Mouse (Mus musculus) forebrain, embryonic 11.5 days (tissue): ENCODE data around the gene Sema3g. TPM values are rescaled to one million over a fixed set of nuclear protein-coding genes. Genes with fewer than 3 reads are reported as not detected.

Source experiments
- ATAC-seq: fragments of 200-750 bp; cut with Nextera tagmentation; replicated peaks from 2 replicates; pipeline ENCODE4 v1.8.0; 2017; ENCODE audit warnings: moderate TSS enrichment; ENCODE audit not compliant: low FRiP score
- DNase-seq: peaks from one replicate; pipeline ENCODE4 v3.0.0-alpha.2; 2017; ENCODE audit warnings: low spot score
- H3K27ac ChIP-seq: fragments of 300-500 bp; sonication (generic); 2 replicates; pipeline ENCODE4 v1.5.1; 2014; ENCODE audit warnings: low read depth, low read length
- H3K27me3 ChIP-seq: fragments of 300-500 bp; sonication (generic); 2 replicates; pipeline ENCODE4 v1.6.1; 2014; ENCODE audit warnings: mild to moderate bottlenecking, low read length, mixed read lengths; ENCODE audit not compliant: control insufficient read depth, insufficient read depth
- H3K36me3 ChIP-seq: fragments of 300-500 bp; sonication (generic); 2 replicates; pipeline ENCODE4 v1.6.1; 2014; ENCODE audit warnings: mild to moderate bottlenecking, low read length, moderate library complexity, mixed read lengths; ENCODE audit not compliant: control insufficient read depth, insufficient read depth
- H3K4me1 ChIP-seq: fragments of 300-500 bp; sonication (generic); replicated peaks from 2 replicates; pipeline ENCODE4 v1.6.1; 2014; ENCODE audit warnings: low read length, mixed read lengths; ENCODE audit not compliant: control insufficient read depth, insufficient read depth
- H3K4me2 ChIP-seq: fragments of 300-500 bp; sonication (generic); 2 replicates; pipeline ENCODE4 v1.6.1; 2014; ENCODE audit warnings: low read depth, mild to moderate bottlenecking, low read length, moderate library complexity, mixed read lengths; ENCODE audit not compliant: severe bottlenecking
- H3K4me3 ChIP-seq: fragments of 300-500 bp; sonication (generic); 2 replicates; pipeline ENCODE4 v1.5.1; 2014; ENCODE audit warnings: low read depth, low read length
- H3K9ac ChIP-seq: fragments of 300-500 bp; sonication (generic); 2 replicates; pipeline ENCODE4 v1.6.1; 2014; ENCODE audit warnings: low read length
- H3K9me3 ChIP-seq: fragments of 300-500 bp; sonication (generic); 2 replicates; pipeline ENCODE4 v1.6.1; 2016; ENCODE audit warnings: low read length, mixed read lengths; ENCODE audit not compliant: control insufficient read depth
- WGBS: fragments of 180-500 bp; shearing (Covaris S2); extraction: QIAGEN DNeasy Blood & Tissue Kit; methylation state at CpG from one replicate; pipeline ENCODE4 v1.1.7; 2014; 5-methylcytosine and 5-hydroxymethylcytosine counted together
- polyA plus RNA-seq: library from polyadenylated mRNA; unstranded; fragments of >200 nt; fragmentation: Nextera tagmentation; extraction: Ambion mirVana; gene quantifications from 2 replicates; pipeline ENCODE4 v1.2.1, GENCODE M21; 2014

Gene Sema3g
- polyA plus RNA-seq, 1 experiment from 2014 or later: 0.16 TPM

- Histone ChIP-seq H3K9me3 (no peaks in the 10 kb centered on the region), H3K27ac (no peak overlapping the region), H3K4me1 (no peaks in the 10 kb centered on the region), H3K36me3 (peaks cover 46% of the 10 kb centered on the region), H3K27me3 (no peaks in the 10 kb centered on the region), H3K9ac (no peak overlapping the region), H3K4me2 (no peak overlapping the region), H3K4me3 (no peak overlapping the region)
- 94% methylated on average over 5 of the region's 5 CpGs for WGBS
- DNase-seq (no peak), ATAC-seq (no peak)
Measured at GRCm38 (mm10) chr14:31177715-31178114, 39.9 kb upstream of the Sema3g start.

GRCm38 (mm10) chr14:31179677-31180365, 37.8 kb upstream of the Sema3g start:
- ATAC-seq (no peak), DNase-seq (no peak)
- no peaks in the 10 kb centered on the region for H3K9me3 ChIP-seq
- H3K4me2 ChIP-seq: no peak overlapping the region
- no peaks in the 10 kb centered on the region for H3K4me1 ChIP-seq
- no peaks in the 10 kb centered on the region for H3K27me3 ChIP-seq
- H3K27ac ChIP-seq: no peak overlapping the region
- H3K9ac ChIP-seq: no peak overlapping the region
- WGBS: 97% methylated on average over 12 of the region's 12 CpGs
- peaks cover 50% of the 10 kb centered on the region for H3K36me3 ChIP-seq
- H3K4me3 ChIP-seq: no peak overlapping the region

- Histone ChIP-seq H3K4me3 (no peak overlapping the region), H3K36me3 (peaks cover 48% of the 10 kb centered on the region), H3K27me3 (no peaks in the 10 kb centered on the region), H3K4me1 (no peaks in the 10 kb centered on the region), H3K27ac (no peak overlapping the region), H3K9me3 (no peaks in the 10 kb centered on the region), H3K9ac (no peak overlapping the region), H3K4me2 (no peak overlapping the region)
- WGBS: 93% methylated on average over 4 of the region's 4 CpGs
- DNase-seq: no peak
- no peak for ATAC-seq
Measured at GRCm38 (mm10) chr14:31181512-31181911, 36.1 kb upstream of the Sema3g start.

- peaks cover 52% of the 10 kb centered on the region for H3K36me3 ChIP-seq
- H3K27me3 ChIP-seq: no peaks in the 10 kb centered on the region
- DNase-seq: no peak
- WGBS: 75% methylated on average over 2 of the region's 2 CpGs
- H3K4me2 ChIP-seq: no peak overlapping the region
- H3K4me1 ChIP-seq: no peaks in the 10 kb centered on the region
- no peak overlapping the region for H3K27ac ChIP-seq
- no peaks in the 10 kb centered on the region for H3K9me3 ChIP-seq
- no peak overlapping the region for H3K9ac ChIP-seq
- ATAC-seq: no peak
- H3K4me3 ChIP-seq: no peak overlapping the region
Measured at GRCm38 (mm10) chr14:31182786-31183290, 34.8 kb upstream of the Sema3g start.

- Histone ChIP-seq H3K36me3 (peaks cover 50% of the 10 kb centered on the region), H3K27ac (no peak overlapping the region), H3K27me3 (no peaks in the 10 kb centered on the region), H3K9ac (no peak overlapping the region), H3K9me3 (no peaks in the 10 kb centered on the region), H3K4me1 (no peaks in the 10 kb centered on the region), H3K4me2 (no peak overlapping the region), H3K4me3 (no peak overlapping the region)
- DNase-seq: no peak
- ATAC-seq: no peak
- WGBS: 95% methylated on average over 5 of the region's 5 CpGs
Measured at GRCm38 (mm10) chr14:31183541-31183940, 34.1 kb upstream of the Sema3g start.

GRCm38 (mm10) chr14:31184195-31184594, 33.5 kb upstream of the Sema3g start:
- H3K9me3 ChIP-seq: no peaks in the 10 kb centered on the region
- peaks cover 49% of the 10 kb centered on the region for H3K36me3 ChIP-seq
- no peak overlapping the region for H3K4me3 ChIP-seq
- H3K27me3 ChIP-seq: no peaks in the 10 kb centered on the region
- 0 out of 2 replicates have a peak, but pooled peaks cover 2% of the 10 kb centered on the region for H3K4me1 ChIP-seq
- DNase-seq (no peak), ATAC-seq (no peak)
- H3K9ac ChIP-seq: no peak overlapping the region
- H3K4me2 ChIP-seq: no peak overlapping the region
- H3K27ac ChIP-seq: no peak overlapping the region
- WGBS: 94% methylated on average over 12 of the region's 12 CpGs

- Histone ChIP-seq H3K36me3 (peaks cover 57% of the 10 kb centered on the region), H3K4me1 (0 out of 2 replicates have a peak, but pooled peaks cover 2% of the 10 kb centered on the region), H3K27me3 (no peaks in the 10 kb centered on the region), H3K4me2 (no peak overlapping the region), H3K9me3 (no peaks in the 10 kb centered on the region), H3K27ac (no peak overlapping the region), H3K9ac (no peak overlapping the region), H3K4me3 (no peak overlapping the region)
- WGBS: 96% methylated on average over 4 of the region's 4 CpGs
- DNase-seq: no peak
- ATAC-seq: no peak
Measured at GRCm38 (mm10) chr14:31186656-31187055, 31.0 kb upstream of the Sema3g start.

- DNase-seq (no peak), ATAC-seq (no peak)
- Histone ChIP-seq H3K27ac (no peak overlapping the region), H3K36me3 (peaks cover 54% of the 10 kb centered on the region), H3K9me3 (no peaks in the 10 kb centered on the region), H3K4me1 (0 out of 2 replicates have a peak, but pooled peaks cover 2% of the 10 kb centered on the region), H3K27me3 (no peaks in the 10 kb centered on the region), H3K4me2 (no peak overlapping the region), H3K9ac (no peak overlapping the region), H3K4me3 (no peak overlapping the region)
- 67% methylated on average over 6 of the region's 6 CpGs for whole genome bisulfite sequencing
Measured at GRCm38 (mm10) chr14:31188771-31189181, 28.9 kb upstream of the Sema3g start.

GRCm38 (mm10) chr14:31189348-31189747, 28.3 kb upstream of the Sema3g start:
- no peak for ATAC-seq
- Histone ChIP-seq H3K9ac (no peak overlapping the region), H3K27ac (no peak overlapping the region), H3K9me3 (no peaks in the 10 kb centered on the region), H3K4me2 (no peak overlapping the region), H3K4me3 (no peak overlapping the region), H3K27me3 (no peaks in the 10 kb centered on the region), H3K4me1 (0 out of 2 replicates have a peak, but pooled peaks cover 2% of the 10 kb centered on the region), H3K36me3 (peaks cover 48% of the 10 kb centered on the region)
- DNase-seq: no peak
- 94% methylated on average over 3 of the region's 3 CpGs for WGBS
